Mouse (Mus musculus) heart, postnatal 0 days (tissue): Measurements from ENCODE around the gene Tipin. TPM values are rescaled to one million over a fixed set of nuclear protein-coding genes. Genes with fewer than 3 reads are reported as not detected.

Experiments used
- ATAC-seq: fragments of 200-750 bp; cut with Nextera tagmentation; 2 replicates; pipeline ENCODE4 v1.8.0; 2017; ENCODE audit warnings: low read depth, moderate number of reproducible peaks, moderate library complexity; ENCODE audit not compliant: insufficient read depth
- DNase-seq: peaks from one replicate; pipeline ENCODE4 v3.0.0-alpha.2; 2016; ENCODE audit warnings: low spot score
- H3K27ac ChIP-seq: fragments of 300-500 bp; sonication (generic); 2 replicates; pipeline ENCODE4 v1.5.1; 2014; ENCODE audit warnings: low read depth, mild to moderate bottlenecking
- H3K27me3 ChIP-seq: fragments of 300-500 bp; sonication (generic); 2 replicates; pipeline ENCODE4 v1.6.1; 2014; ENCODE audit warnings: low read length, mixed read lengths; ENCODE audit not compliant: control insufficient read depth, insufficient read depth
- H3K36me3 ChIP-seq: fragments of 300-500 bp; sonication (generic); replicated peaks from 2 replicates; pipeline ENCODE4 v1.6.1; 2014; ENCODE audit warnings: low read length, mixed read lengths; ENCODE audit not compliant: control insufficient read depth, insufficient read depth
- H3K4me1 ChIP-seq: fragments of 300-500 bp; sonication (generic); 2 replicates; pipeline ENCODE4 v1.6.1; 2014; ENCODE audit warnings: antibody characterized with exemption; ENCODE audit not compliant: control insufficient read depth, insufficient read depth
- H3K4me2 ChIP-seq: fragments of 300-500 bp; sonication (generic); 2 replicates; pipeline ENCODE4 v1.6.1; 2014; ENCODE audit warnings: low read depth, mild to moderate bottlenecking, low read length, moderate library complexity
- H3K4me3 ChIP-seq: fragments of 300-500 bp; sonication (generic); 2 replicates; pipeline ENCODE4 v1.5.1; 2014; ENCODE audit warnings: low read depth, low read length
- H3K9ac ChIP-seq: fragments of 300-500 bp; sonication (generic); replicated peaks from 2 replicates; pipeline ENCODE4 v1.6.1; 2014; ENCODE audit warnings: low read depth, low read length, mixed read lengths
- H3K9me3 ChIP-seq: fragments of 300-500 bp; sonication (generic); replicated peaks from 2 replicates; pipeline ENCODE4 v1.6.1; 2016; ENCODE audit warnings: low read length; ENCODE audit not compliant: control insufficient read depth
- CTCF ChIP-seq: IDR thresholded peaks from 2 replicates; pipeline ENCODE4 v1.5.1; 2016; ENCODE audit warnings: antibody characterized with exemption, control low read depth, low read depth
- EP300 ChIP-seq: IDR thresholded peaks from 2 replicates; pipeline ENCODE4 v1.6.1; 2016; ENCODE audit warnings: antibody characterized with exemption, low read depth
- WGBS: fragments of 180-500 bp; shearing (Covaris S2); extraction: QIAGEN DNeasy Blood & Tissue Kit; methylation state at CpG from one replicate; pipeline ENCODE4 v1.1.7; 2014; 5-methylcytosine and 5-hydroxymethylcytosine counted together
- polyA plus RNA-seq: library from polyadenylated mRNA; unstranded; fragments of >200 nt; fragmentation: Nextera tagmentation; extraction: Ambion mirVana; gene quantifications from 2 replicates; pipeline ENCODE4 v1.2.1, GENCODE M21; 2015
- total RNA-seq: library from RNA; depleted of rRNA; stranded (reverse); fragments of >200 nt; gene quantifications from 2 replicates; pipeline ENCODE4 v1.2.3, GENCODE M21; 2014; ENCODE audit warnings: low replicate concordance

Gene Tipin
- total and polyA plus RNA-seq, 2 experiments from 2014 or later = 19.8 to 60.7 TPM

GRCm38 (mm10) chr9:64252591-64253020 lies 28.8 kb upstream of the Tipin start:
- Histone ChIP-seq H3K9me3 (no peaks in the 10 kb centered on the region), H3K27ac (peak overlapping the region; percentile 91), H3K4me2 (peak overlapping the region; percentile 77), H3K4me3 (peak overlapping the region; percentile 96), H3K4me1 (0 out of 2 replicates have a peak, but pooled peaks cover 10% of the 10 kb centered on the region), H3K9ac (peak overlapping the region; percentile 74), H3K27me3 (no peaks in the 10 kb centered on the region), H3K36me3 (no peaks in the 10 kb centered on the region)
- DNase-seq = peak; percentile 31
- TF ChIP-seq EP300 (no peak), CTCF (no peak)
- ATAC-seq = 0 out of 2 replicates have a peak, but pooled peaks have one; percentile 3
- under 1% methylated on average over 16 of the region's 16 CpGs for WGBS

GRCm38 (mm10) chr9:64253021-64253904 lies 28.1 kb upstream of the Tipin start, which contains the start of gene Map2k1:
Gene Map2k1, minus strand, starts transcription at chr9:64253631.
- H3K27me3 ChIP-seq = no peaks in the 10 kb centered on the region
- under 1% methylated on average over 88 of the region's 89 CpGs for WGBS
- DNase-seq (peak; percentile 98), ATAC-seq (peak; percentile 98)
- peak within 1 kb of the TSS; percentile 96 for H3K4me3 ChIP-seq
- H3K36me3 ChIP-seq = no peaks in the 10 kb centered on the region
- 0 out of 2 replicates have a peak, but pooled peaks cover 10% of the 10 kb centered on the region for H3K4me1 ChIP-seq
- peak within 1 kb of the TSS; percentile 77 for H3K4me2 ChIP-seq
- peak within 1 kb of the TSS; percentile 91 for H3K27ac ChIP-seq
- TF ChIP-seq EP300 (no peak), CTCF (peak; percentile 83)
- peak within 1 kb of the TSS; percentile 74 for H3K9ac ChIP-seq
- H3K9me3 ChIP-seq = no peaks in the 10 kb centered on the region

GRCm38 (mm10) chr9:64255422-64255821 lies 26.0 kb upstream of the Tipin start:
- no peak overlapping the region for H3K27ac ChIP-seq

GRCm38 (mm10) chr9:64256204-64256603 lies 25.2 kb upstream of the Tipin start:
- 73% methylated on average over 3 of the region's 3 CpGs for WGBS
- Histone ChIP-seq H3K4me3 (no peak overlapping the region), H3K9ac (no peak overlapping the region), H3K36me3 (no peaks in the 10 kb centered on the region), H3K27me3 (no peaks in the 10 kb centered on the region), H3K4me2 (no peak overlapping the region), H3K27ac (no peak overlapping the region), H3K4me1 (0 out of 2 replicates have a peak, but pooled peaks cover 8% of the 10 kb centered on the region), H3K9me3 (no peaks in the 10 kb centered on the region)
- DNase-seq (no peak), ATAC-seq (no peak)
- no peak for TF ChIP-seq CTCF

More at GRCm38 (mm10) chr9:64255422-64255821, 26.0 kb upstream of the Tipin start:
- 66% methylated on average over 3 of the region's 3 CpGs for WGBS
- DNase-seq (no peak), ATAC-seq (no peak)
- TF ChIP-seq CTCF (no peak), EP300 (no peak)
- no peak overlapping the region for H3K4me2 ChIP-seq
- no peaks in the 10 kb centered on the region for H3K9me3 ChIP-seq
- no peak overlapping the region for H3K4me3 ChIP-seq
- H3K27me3 ChIP-seq = no peaks in the 10 kb centered on the region
- H3K36me3 ChIP-seq = no peaks in the 10 kb centered on the region
- H3K4me1 ChIP-seq = 0 out of 2 replicates have a peak, but pooled peaks cover 10% of the 10 kb centered on the region
- no peak overlapping the region for H3K9ac ChIP-seq

GRCm38 (mm10) chr9:64259906-64260305 lies 21.5 kb upstream of the Tipin start:
- no peaks in the 10 kb centered on the region for H3K9me3 ChIP-seq
- WGBS = 81% methylated on average over 5 of the region's 5 CpGs
- no peaks in the 10 kb centered on the region for H3K36me3 ChIP-seq
- no peak overlapping the region for H3K27ac ChIP-seq
- H3K4me2 ChIP-seq = no peak overlapping the region
- H3K4me3 ChIP-seq = no peak overlapping the region
- TF ChIP-seq EP300 = no peak
- TF ChIP-seq CTCF = no peak
- H3K27me3 ChIP-seq = no peaks in the 10 kb centered on the region
- H3K9ac ChIP-seq = no peak overlapping the region
- H3K4me1 ChIP-seq = no peaks in the 10 kb centered on the region
- ATAC-seq (no peak), DNase-seq (no peak)
